Mouse (Mus musculus): ENCODE results near the gene Hspa1l. TPM values are rescaled to one million over a fixed set of nuclear protein-coding genes. Genes with fewer than 3 reads are reported as not detected.
"Not testable (repeated sequence)": the region's sequence is repeated elsewhere in the genome, so short reads cannot be mapped to it uniquely, and the experiment has no call there.

Hspa1l gene
- polyA plus RNA-seq, 1 experiment from 2014 or later = 4.2 TPM

- Histone ChIP-seq H3K36me3 (ENCODE audit: control insufficient read depth, insufficient read depth) (no peaks in the 10 kb centered on the region), H3K27ac (ENCODE audit: low read length) (no peak overlapping the region), H3K27me3 (ENCODE audit: control insufficient read depth, insufficient read depth, low read length) (no peaks in the 10 kb centered on the region), H3K4me2 (ENCODE audit: low read depth, low read length) (no peak overlapping the region), H3K9ac (ENCODE audit: low read length) (no peak overlapping the region), H3K4me3 (ENCODE audit: low read length) (no peak overlapping the region), H3K4me1 (ENCODE audit: control insufficient read depth, insufficient read depth, low read length) (peaks cover 11% of the 10 kb centered on the region), H3K9me3 (replicated peaks; ENCODE audit: control insufficient read depth, low read length) (no peaks in the 10 kb centered on the region)
- no peak for ATAC-seq (replicated peaks; ENCODE audit: extremely low read depth, insufficient read depth, low FRiP score)
- WGBS = 62% methylated on average over 3 of the region's 3 CpGs
Observed at GRCm38 (mm10) chr17:34955884-34956283, 16.6 kb upstream of the Hspa1l start.

DNA sequence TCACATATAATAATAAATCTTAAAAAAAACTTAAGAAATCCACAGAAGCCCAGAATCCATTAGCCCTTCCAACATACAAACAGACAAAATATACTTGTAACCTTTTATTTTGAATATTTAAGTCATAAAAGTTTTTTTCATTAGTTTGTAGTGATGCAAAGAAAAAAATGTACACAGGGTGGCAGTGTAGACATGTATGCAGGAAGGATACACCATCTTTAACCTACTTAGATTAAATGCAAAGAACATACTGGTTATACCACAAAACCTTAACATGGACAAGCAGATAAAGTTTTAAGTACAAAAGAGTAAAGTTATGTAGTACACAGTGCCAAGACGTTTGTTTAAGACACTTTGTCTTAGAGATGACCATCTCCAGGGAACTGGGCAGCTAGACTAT, 16.2 kb upstream of the Hspa1l start:
- H3K9ac ChIP-seq (ENCODE audit: low read length) = no peak overlapping the region
- 28% methylated on average over 1 of the region's 1 CpGs for WGBS
- H3K4me2 ChIP-seq (ENCODE audit: low read depth, low read length) = no peak overlapping the region
- H3K27ac ChIP-seq (ENCODE audit: low read length) = no peak overlapping the region
- no peaks in the 10 kb centered on the region for H3K9me3 ChIP-seq (replicated peaks; ENCODE audit: control insufficient read depth, low read length)
- ATAC-seq (replicated peaks; ENCODE audit: extremely low read depth, insufficient read depth, low FRiP score) = no peak
- H3K4me1 ChIP-seq (ENCODE audit: control insufficient read depth, insufficient read depth, low read length) = peaks cover 6% of the 10 kb centered on the region
- H3K27me3 ChIP-seq (ENCODE audit: control insufficient read depth, insufficient read depth, low read length) = no peaks in the 10 kb centered on the region
- H3K36me3 ChIP-seq (ENCODE audit: control insufficient read depth, insufficient read depth) = no peaks in the 10 kb centered on the region
- H3K4me3 ChIP-seq (ENCODE audit: low read length) = no peak overlapping the region

GRCm38 (mm10) chr17:34957291-34957690, 15.2 kb upstream of the Hspa1l start:
- not testable (repeated sequence) for H3K27ac ChIP-seq (ENCODE audit: low read length); H3K4me2 ChIP-seq (ENCODE audit: low read depth, low read length); H3K9me3 ChIP-seq (replicated peaks; ENCODE audit: control insufficient read depth, low read length); H3K9ac ChIP-seq (ENCODE audit: low read length); ATAC-seq (replicated peaks; ENCODE audit: extremely low read depth, insufficient read depth, low FRiP score); H3K27me3 ChIP-seq (ENCODE audit: control insufficient read depth, insufficient read depth, low read length); H3K4me1 ChIP-seq (ENCODE audit: control insufficient read depth, insufficient read depth, low read length); H3K36me3 ChIP-seq (ENCODE audit: control insufficient read depth, insufficient read depth)
- WGBS = 12% methylated on average over 33 of the region's 40 CpGs
- H3K4me3 ChIP-seq (ENCODE audit: low read length) = 0 out of 2 replicates have a peak overlapping the region, but pooled peaks have one; percentile 8

GRCm38 (mm10) chr17:34957966-34958365, 14.5 kb upstream of the Hspa1l start:
- ATAC-seq (replicated peaks; ENCODE audit: extremely low read depth, insufficient read depth, low FRiP score); H3K4me1 ChIP-seq (ENCODE audit: control insufficient read depth, insufficient read depth, low read length); H3K27ac ChIP-seq (ENCODE audit: low read length); H3K27me3 ChIP-seq (ENCODE audit: control insufficient read depth, insufficient read depth, low read length); H3K9me3 ChIP-seq (replicated peaks; ENCODE audit: control insufficient read depth, low read length); H3K4me2 ChIP-seq (ENCODE audit: low read depth, low read length); H3K4me3 ChIP-seq (ENCODE audit: low read length); H3K36me3 ChIP-seq (ENCODE audit: control insufficient read depth, insufficient read depth); H3K9ac ChIP-seq (ENCODE audit: low read length): not testable (repeated sequence)
- 24% methylated on average over 29 of the region's 40 CpGs for WGBS

- peak overlapping the region; percentile 62 for H3K4me3 ChIP-seq (ENCODE audit: low read length)
- not testable (repeated sequence) for H3K9ac ChIP-seq (ENCODE audit: low read length); H3K4me1 ChIP-seq (ENCODE audit: control insufficient read depth, insufficient read depth, low read length); H3K27ac ChIP-seq (ENCODE audit: low read length); H3K36me3 ChIP-seq (ENCODE audit: control insufficient read depth, insufficient read depth); H3K27me3 ChIP-seq (ENCODE audit: control insufficient read depth, insufficient read depth, low read length); H3K9me3 ChIP-seq (replicated peaks; ENCODE audit: control insufficient read depth, low read length)
- peak overlapping the region; percentile 81 for H3K4me2 ChIP-seq (ENCODE audit: low read depth, low read length)
- WGBS = under 1% methylated on average over 26 of the region's 47 CpGs
- ATAC-seq (replicated peaks; ENCODE audit: extremely low read depth, insufficient read depth, low FRiP score) = 0 out of 2 replicates have a peak, but pooled peaks have one; percentile 2
Observed at GRCm38 (mm10) chr17:34958734-34959129, 13.8 kb upstream of the Hspa1l start.

- not testable (repeated sequence) for H3K36me3 ChIP-seq (ENCODE audit: control insufficient read depth, insufficient read depth); H3K9me3 ChIP-seq (replicated peaks; ENCODE audit: control insufficient read depth, low read length); H3K4me1 ChIP-seq (ENCODE audit: control insufficient read depth, insufficient read depth, low read length); H3K27me3 ChIP-seq (ENCODE audit: control insufficient read depth, insufficient read depth, low read length)
- WGBS = under 1% methylated on average over 29 of the region's 32 CpGs
- H3K4me3 ChIP-seq (ENCODE audit: low read length) = peak within 1 kb of the TSS; percentile 62
- H3K4me2 ChIP-seq (ENCODE audit: low read depth, low read length) = peak within 1 kb of the TSS; percentile 81
- peak; percentile 90 for ATAC-seq (replicated peaks; ENCODE audit: extremely low read depth, insufficient read depth, low FRiP score)
- peak within 1 kb of the TSS; percentile 72 for H3K9ac ChIP-seq (ENCODE audit: low read length)
- peak within 1 kb of the TSS; percentile 95 for H3K27ac ChIP-seq (ENCODE audit: low read length)
Observed at GRCm38 (mm10) chr17:34959130-34959778, 13.2 kb upstream of the Hspa1l start, which contains the start of gene Hspa1b. Hspa1b (minus strand) TSS chr17:34959238.

- H3K9me3 ChIP-seq (replicated peaks; ENCODE audit: control insufficient read depth, low read length) = no peaks in the 10 kb centered on the region
- H3K4me1 ChIP-seq (ENCODE audit: control insufficient read depth, insufficient read depth, low read length) = peaks cover 6% of the 10 kb centered on the region
- peak overlapping the region; percentile 81 for H3K4me2 ChIP-seq (ENCODE audit: low read depth, low read length)
- no peaks in the 10 kb centered on the region for H3K27me3 ChIP-seq (ENCODE audit: control insufficient read depth, insufficient read depth, low read length)
- no peaks in the 10 kb centered on the region for H3K36me3 ChIP-seq (ENCODE audit: control insufficient read depth, insufficient read depth)
- peak overlapping the region; percentile 72 for H3K9ac ChIP-seq (ENCODE audit: low read length)
- peak overlapping the region; percentile 62 for H3K4me3 ChIP-seq (ENCODE audit: low read length)
- H3K27ac ChIP-seq (ENCODE audit: low read length) = peak overlapping the region; percentile 95
- WGBS = 13% methylated on average over 12 of the region's 12 CpGs
- no peak for ATAC-seq (replicated peaks; ENCODE audit: extremely low read depth, insufficient read depth, low FRiP score)
Observed at GRCm38 (mm10) chr17:34959881-34960515, 12.5 kb upstream of the Hspa1l start.

- Histone ChIP-seq H3K27ac (ENCODE audit: low read length) (0 out of 2 replicates have a peak overlapping the region, but pooled peaks have one; percentile 9), H3K4me2 (ENCODE audit: low read depth, low read length) (no peak overlapping the region), H3K9ac (ENCODE audit: low read length) (no peak overlapping the region), H3K9me3 (replicated peaks; ENCODE audit: control insufficient read depth, low read length) (no peaks in the 10 kb centered on the region), H3K36me3 (ENCODE audit: control insufficient read depth, insufficient read depth) (no peaks in the 10 kb centered on the region), H3K27me3 (ENCODE audit: control insufficient read depth, insufficient read depth, low read length) (no peaks in the 10 kb centered on the region; the same call in 1 of the 2 replicates), H3K4me3 (ENCODE audit: low read length) (no peak overlapping the region), H3K4me1 (ENCODE audit: control insufficient read depth, insufficient read depth, low read length) (peaks cover 6% of the 10 kb centered on the region)
- ATAC-seq (replicated peaks; ENCODE audit: extremely low read depth, insufficient read depth, low FRiP score) = no peak
Observed at GRCm38 (mm10) chr17:34960702-34961493, 11.6 kb upstream of the Hspa1l start.

DNA sequence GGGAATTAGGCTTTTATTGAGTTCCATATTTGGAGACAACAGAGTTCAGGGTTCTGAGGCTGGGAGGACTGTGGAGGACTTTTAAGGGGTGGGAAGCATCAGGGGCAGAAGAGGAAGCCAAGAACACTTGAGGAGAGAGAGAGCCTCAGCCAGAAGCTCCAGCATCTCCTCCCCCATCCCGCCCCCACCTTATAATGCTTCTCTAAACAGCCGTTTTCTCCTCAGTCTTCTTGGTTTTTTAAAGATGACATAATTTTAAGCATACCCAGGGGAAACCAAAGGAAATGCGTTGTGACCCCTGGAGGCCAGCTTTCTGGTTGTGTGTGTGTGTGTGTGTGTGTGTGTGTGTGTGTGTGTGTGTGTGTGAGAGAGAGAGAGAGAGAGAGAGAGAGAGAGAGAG, 10.4 kb upstream of the Hspa1l start:
- no peak for ATAC-seq (replicated peaks; ENCODE audit: extremely low read depth, insufficient read depth, low FRiP score)
- WGBS = 6% methylated on average over 3 of the region's 3 CpGs
- Histone ChIP-seq H3K36me3 (ENCODE audit: control insufficient read depth, insufficient read depth) (no peaks in the 10 kb centered on the region), H3K4me3 (ENCODE audit: low read length) (no peak overlapping the region), H3K9me3 (replicated peaks; ENCODE audit: control insufficient read depth, low read length) (no peaks in the 10 kb centered on the region), H3K4me1 (ENCODE audit: control insufficient read depth, insufficient read depth, low read length) (peaks cover 6% of the 10 kb centered on the region), H3K4me2 (ENCODE audit: low read depth, low read length) (no peak overlapping the region), H3K27me3 (ENCODE audit: control insufficient read depth, insufficient read depth, low read length) (no peaks in the 10 kb centered on the region; the same call in 1 of the 2 replicates), H3K9ac (ENCODE audit: low read length) (no peak overlapping the region), H3K27ac (ENCODE audit: low read length) (peak overlapping the region; percentile 7; the same call in 1 of the 2 replicates)

Data from heart, embryonic 16.5 days (tissue).